1 mouse cellular context compared by ENCODE assay signal in the genomic region with DNA sequence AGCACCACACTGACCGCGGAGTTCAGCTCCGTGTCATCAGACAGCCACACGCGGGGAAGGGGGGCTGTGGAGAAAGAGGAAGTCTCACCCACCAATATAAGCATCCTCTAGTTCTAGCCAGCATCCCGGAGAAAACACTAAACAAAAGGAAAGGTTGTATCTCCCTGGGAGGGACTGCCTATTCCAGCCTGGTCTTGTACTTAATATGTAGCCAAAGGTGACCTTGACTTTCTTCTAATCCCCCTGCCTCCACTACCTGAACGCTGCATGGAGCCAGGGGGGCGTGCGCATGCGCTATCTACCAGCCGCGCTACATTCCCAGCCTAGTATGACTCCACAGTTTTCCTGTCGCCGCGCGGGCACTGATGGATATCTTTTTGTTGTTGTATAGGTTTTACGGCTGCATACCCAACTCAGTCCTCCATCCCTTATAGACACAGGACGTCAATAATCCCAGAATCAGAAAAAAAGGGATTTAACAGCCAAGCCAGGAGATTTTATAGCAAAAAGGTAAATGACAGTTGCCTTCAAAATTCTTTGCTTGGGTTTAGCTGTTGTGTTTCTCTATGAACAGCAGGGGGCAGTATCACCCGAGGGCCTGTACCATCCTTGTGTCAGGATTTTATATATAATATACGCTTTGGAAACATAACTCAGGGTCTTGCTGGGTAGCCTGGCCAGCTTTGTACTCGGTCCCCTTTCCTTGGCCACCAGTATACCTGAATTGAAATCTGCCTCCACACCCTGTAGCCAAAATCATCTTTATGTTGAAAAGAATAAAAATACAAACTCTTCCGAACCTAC.
A peak's percentile ranks its signal among the peaks of the same experiment; 100 is the strongest.
TF ChIP-seq lines count a peak whose summit lies in the region.

No protein-coding gene starts in this region.

TF ChIP-seq in MEL, 35 proteins besides CTCF, POLR2A, EP300 and RAD21 (continued from another document):
- 0 out of 2 replicates have a peak, but pooled peaks have one; percentile 19 for TF ChIP-seq ELF1 (IDR thresholded peaks at IDR 0.05; ENCODE audit: low read depth, low read length)
- peak; percentile 58 for TF ChIP-seq NELFE (IDR thresholded peaks at IDR 0.05; ENCODE audit: low read depth, low read length)
- 0 out of 2 replicates have a peak, but pooled peaks have one; percentile 15 for TF ChIP-seq ETS1 (IDR thresholded peaks at IDR 0.05; ENCODE audit: low read depth, low read length)
- no peak; the same call in 1 of the 2 replicates for TF ChIP-seq TBP (IDR thresholded peaks at IDR 0.05; ENCODE audit: low read depth, low read length)
- TF ChIP-seq NRF1 (IDR thresholded peaks at IDR 0.05; ENCODE audit: insufficient read depth, low read depth, low read length, poor library complexity, severe bottlenecking): peak; percentile 88
- TF ChIP-seq UBTF (IDR thresholded peaks at IDR 0.05; ENCODE audit: borderline replicate concordance, insufficient read depth, low read depth, low read length): no peak
- TF ChIP-seq TAL1 (IDR thresholded peaks at IDR 0.05; ENCODE audit: low read length): no peak
- no peak for TF ChIP-seq MYB (IDR thresholded peaks at IDR 0.05; ENCODE audit: low read depth, low read length)
- TF ChIP-seq SIN3A (IDR thresholded peaks at IDR 0.05; ENCODE audit: low read length): peak; percentile 71; the same call in 1 of the 2 replicates
- TF ChIP-seq MXI1 (IDR thresholded peaks at IDR 0.05; ENCODE audit: low read depth, low read length): peak; percentile 41; the same call in 1 of the 2 replicates
- TF ChIP-seq JUND (IDR thresholded peaks at IDR 0.05; ENCODE audit: low read depth, low read length): no peak
- TF ChIP-seq SMC3 (IDR thresholded peaks at IDR 0.05; ENCODE audit: low read depth, low read length): peak; percentile 65
- TF ChIP-seq ZC3H11A (IDR thresholded peaks at IDR 0.05; ENCODE audit: low read depth, low read length): peak; percentile 19; the same call in 1 of the 2 replicates
- TF ChIP-seq MAX (IDR thresholded peaks at IDR 0.05; ENCODE audit: low read length): peak; percentile 8; the same call in 1 of the 2 replicates
- no peak for TF ChIP-seq BHLHE40 (IDR thresholded peaks at IDR 0.05; ENCODE audit: borderline replicate concordance, low read depth, low read length)
- no peak for TF ChIP-seq USF2 (IDR thresholded peaks at IDR 0.05; ENCODE audit: borderline replicate concordance in 1 of 2, insufficient read depth in 1 of 2, low read depth in 1 of 2, low read length in 2 of 2)
- 0 out of 2 replicates have a peak, but pooled peaks have one; percentile 15 for TF ChIP-seq HCFC1 (IDR thresholded peaks at IDR 0.05; ENCODE audit: low read depth, low read length)
- no peak; the same call in 1 of the 2 replicates for TF ChIP-seq RCOR1 (IDR thresholded peaks at IDR 0.05; ENCODE audit: low read depth, low read length)
- no peak; the same call in 1 of the 2 replicates for TF ChIP-seq GABPA (IDR thresholded peaks at IDR 0.05; ENCODE audit: low read depth, low read length)
